Mouse (Mus musculus) cerebellum, postnatal 10 days (tissue): Measurements from ENCODE around the gene Zfp1.
A peak's percentile ranks its signal among the peaks of the same experiment; 100 is the strongest.

Source experiments
- DNase-seq, 2 experiments: peaks; one replicate each; pipeline ENCODE4 v3.0.0; 2021; ENCODE audit warnings: mixed read lengths in 2 of 2

Zfp1 gene

DNA sequence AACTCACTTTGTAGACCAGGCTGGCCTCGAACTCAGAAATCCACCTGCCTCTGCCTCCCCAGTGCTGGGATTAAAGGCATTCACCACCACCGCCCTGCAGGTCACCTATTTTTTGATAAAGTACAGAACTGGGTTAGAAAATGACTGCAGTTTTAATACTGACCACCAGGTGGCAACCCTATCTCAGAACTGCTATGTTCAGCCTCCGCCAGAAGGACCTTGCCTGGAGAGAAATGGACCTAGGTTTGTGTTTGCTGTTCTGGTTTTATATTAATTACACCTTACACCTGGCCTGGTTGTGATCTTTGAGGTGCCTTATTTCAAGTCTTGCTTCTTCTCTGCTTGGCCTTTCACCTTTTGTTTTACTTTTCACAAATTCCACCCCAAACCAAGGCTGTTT, 34.9 kb downstream of the Zfp1 start:
- DNase-seq: peak; percentile 83 to 89

DNA sequence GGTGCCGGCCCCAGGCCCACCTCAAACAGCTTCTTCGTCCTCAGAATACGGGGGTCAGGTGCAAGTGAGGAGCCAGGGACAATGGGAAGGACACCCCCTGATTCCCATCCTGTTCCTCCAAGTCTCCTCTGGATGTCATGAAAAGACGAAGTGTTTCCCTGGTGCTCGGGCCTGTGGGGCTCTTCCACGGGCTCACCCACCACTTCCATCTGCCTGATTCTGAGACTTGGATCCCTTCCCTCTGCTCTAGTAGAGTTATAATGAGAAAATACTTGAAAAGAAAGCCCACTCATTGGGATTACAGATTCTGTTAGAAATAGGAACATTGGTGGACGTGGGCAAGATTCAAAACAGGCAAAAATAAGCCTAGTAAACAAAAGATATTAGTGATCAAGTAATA, 35.6 kb downstream of the Zfp1 start:
- no peak for DNase-seq

DNA sequence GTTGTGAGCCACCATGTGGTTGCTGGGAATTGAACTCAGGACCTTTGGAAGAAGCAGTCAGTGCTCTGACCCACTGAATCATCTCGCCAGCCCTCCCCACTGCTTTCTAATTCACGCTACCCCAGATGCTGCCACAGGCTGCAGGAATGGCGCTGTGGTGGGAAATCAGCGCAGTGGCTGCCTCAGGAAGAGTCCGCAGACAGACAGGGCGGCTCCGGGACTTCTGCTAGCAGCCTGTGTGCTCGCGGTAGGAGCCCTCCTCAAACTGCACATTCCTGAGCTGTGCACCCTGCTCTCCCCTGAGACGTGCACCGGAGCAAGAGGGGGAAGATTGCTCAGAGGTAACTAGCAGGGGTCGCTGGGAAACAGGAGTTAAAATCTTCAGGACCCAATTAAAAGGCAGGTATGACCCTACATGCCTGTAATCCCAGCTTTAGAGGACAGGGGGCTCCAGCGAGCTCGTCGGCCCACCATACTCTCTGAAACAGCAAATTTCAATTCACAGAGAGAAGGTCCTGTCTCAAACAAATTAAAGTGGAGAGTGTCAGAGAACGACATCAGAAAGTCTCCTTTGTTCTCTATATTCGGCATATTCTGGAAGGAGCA, 37.3 kb downstream of the Zfp1 start:
- DNase-seq: peak; percentile 42 to 55

DNA sequence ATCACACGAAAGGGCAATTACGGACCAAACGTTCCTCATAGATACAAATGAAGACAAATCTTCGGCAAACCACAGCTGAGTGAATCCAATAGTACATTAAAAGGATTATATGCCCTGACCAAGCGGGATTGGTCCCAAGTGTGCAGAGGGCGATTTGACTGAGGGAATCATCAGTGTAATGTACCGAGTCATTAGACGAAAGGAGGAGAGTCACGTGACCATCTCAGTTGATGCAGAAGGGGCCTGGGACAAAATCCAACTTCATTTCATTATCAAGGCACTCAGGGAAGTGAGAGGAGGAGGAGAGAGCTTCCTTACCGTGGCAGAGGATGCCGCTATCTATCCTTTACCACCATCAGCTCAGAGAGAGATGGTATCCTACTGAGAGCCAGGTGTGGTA, 38.0 kb downstream of the Zfp1 start:
- peak; percentile 35 to 43 for DNase-seq

GRCm38 (mm10) chr8:111682521-111682920, 39.3 kb downstream of the Zfp1 start:
- no peak for DNase-seq

DNA sequence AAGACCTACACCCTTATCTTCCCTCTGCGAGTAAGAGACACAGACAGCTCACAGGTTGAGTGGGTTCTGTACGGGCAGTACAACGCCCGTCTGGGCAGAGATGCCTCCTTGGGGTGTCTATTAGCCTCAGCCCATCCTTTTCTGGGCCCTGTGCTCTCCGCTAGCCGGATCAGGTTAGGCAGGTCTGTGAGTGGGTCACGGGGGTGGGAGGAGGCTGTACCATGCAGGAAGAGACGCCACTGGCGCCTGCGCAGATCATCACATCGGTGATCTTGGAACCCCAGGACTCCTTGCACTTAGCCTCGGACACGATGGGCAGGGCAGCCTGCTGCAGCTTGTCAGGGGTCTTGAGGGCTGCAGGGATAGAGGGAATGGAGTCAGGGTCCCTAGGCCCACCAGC, 43.7 kb downstream of the Zfp1 start:
- DNase-seq: no peak

GRCm38 (mm10) chr8:111690960-111691445, 47.8 kb downstream of the Zfp1 start, which contains the start of gene Ctrb1:
TSS of gene Ctrb1 (minus strand) at chr8:111691010.
- peak in 1 of 2 experiments; percentile 39 for DNase-seq

DNA sequence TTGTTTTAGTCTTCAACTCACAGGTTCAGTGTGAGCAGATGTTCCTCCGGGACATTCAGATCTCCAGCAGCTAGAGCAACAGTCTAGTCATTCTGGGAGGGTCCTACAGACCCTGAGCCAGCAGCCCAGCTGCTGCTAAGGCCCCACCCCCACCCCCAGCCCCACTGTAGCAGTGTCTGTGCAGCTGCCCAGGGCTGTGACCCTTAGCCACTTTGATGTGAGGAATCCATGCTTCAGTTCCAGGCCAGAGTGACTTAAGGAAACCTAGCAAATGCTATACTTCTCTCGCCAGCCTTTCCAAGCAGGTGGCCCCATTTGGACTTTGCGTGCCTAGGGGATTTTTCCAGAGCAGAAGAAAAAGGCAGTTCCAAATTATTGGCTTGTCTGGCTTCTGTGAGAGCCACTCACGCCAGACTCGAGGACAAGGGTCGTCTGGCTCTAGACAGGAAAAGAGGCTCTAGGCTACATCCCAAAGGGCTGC, 50.1 kb downstream of the Zfp1 start:
- DNase-seq: no peak

DNA sequence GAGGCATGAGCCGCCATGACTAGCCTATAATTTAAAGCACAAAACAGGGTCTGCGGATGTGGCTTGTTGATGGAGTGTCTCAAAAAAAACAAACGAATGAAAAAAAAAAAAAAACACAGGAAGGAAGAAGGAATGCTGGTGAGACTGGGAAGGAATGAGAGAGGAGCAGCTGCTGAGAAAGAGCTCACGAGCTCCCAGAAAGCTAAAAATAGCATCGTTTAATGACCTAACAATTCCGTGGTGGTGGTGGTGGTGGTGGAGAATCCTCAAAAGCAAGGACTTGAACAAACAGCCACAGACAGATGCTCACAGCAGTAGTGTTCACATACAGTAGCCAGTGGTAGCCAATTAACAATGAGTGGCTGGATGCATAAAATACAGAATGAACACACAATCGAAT, 52.2 kb downstream of the Zfp1 start:
- DNase-seq: no peak

- DNase-seq: no peak
Measured at GRCm38 (mm10) chr8:111697655-111698054, 54.5 kb downstream of the Zfp1 start.

GRCm38 (mm10) chr8:111699035-111699434, 55.8 kb downstream of the Zfp1 start:
- no peak for DNase-seq

GRCm38 (mm10) chr8:111700201-111700600, 57.0 kb downstream of the Zfp1 start:
- no peak for DNase-seq

GRCm38 (mm10) chr8:111700740-111701139, 57.5 kb downstream of the Zfp1 start:
- no peak for DNase-seq

DNA sequence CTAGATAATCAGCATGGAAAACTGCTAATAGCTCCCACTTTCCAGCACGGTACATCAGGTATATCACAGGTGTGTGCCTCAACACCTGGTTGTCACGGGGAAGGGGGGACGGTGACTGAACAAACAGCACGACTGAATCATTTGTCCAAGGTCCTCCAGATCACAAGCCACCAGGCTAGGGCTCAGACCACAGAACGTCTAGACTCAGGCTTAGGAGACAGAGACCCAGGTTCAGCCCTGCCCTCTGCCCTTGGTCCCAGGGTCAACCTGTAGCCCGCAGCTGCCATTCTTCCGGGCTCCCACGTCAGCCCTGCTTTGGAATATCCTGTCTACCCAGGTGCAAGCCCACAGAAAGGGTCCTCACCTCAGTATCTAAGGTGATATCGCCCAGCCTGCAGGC, 58.2 kb downstream of the Zfp1 start:
- no peak for DNase-seq

DNA sequence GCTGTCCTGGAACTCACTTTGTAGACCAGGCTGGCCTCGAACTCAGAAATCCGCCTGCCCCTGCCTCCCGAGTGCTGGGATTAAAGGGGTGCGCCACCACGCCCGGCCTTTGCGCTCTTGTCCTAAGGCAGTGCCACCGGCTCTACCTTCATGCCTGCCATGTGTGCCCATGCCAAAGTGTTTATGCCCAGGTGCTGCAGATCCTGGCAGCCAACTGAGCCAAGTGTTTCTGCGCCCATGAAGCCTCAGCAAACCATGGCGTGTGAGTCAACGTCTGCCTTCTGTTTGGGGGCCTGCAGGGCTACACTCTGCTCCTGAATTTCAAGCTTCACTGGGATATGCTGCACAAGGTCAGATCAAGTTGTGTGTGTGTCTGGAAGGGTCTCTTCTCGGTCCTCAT, 61.4 kb downstream of the Zfp1 start:
- peak; percentile 62 to 63 for DNase-seq

DNA sequence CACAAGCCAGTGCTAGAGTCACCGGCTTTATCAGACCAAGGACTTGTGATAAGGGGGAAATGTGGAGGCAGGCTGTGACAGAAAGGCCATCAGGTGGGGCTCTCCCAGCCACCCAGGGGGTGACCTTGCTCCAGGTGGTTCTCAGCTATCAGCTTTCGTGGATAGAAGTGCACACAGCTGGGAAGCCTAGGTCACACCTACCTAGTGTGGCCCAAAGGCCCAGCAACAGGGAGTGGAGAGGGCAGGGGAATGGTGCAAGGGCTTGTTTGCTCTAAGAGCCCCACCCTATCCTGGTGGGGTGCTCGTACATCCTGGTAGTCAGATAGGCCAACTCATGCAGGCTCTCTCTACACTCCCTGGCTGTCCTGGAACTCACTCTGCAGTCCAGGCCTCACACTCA, 62.0 kb downstream of the Zfp1 start:
- no peak for DNase-seq

GRCm38 (mm10) chr8:111705699-111706098, 62.5 kb downstream of the Zfp1 start:
- DNase-seq: no peak

- DNase-seq: no peak
Measured at GRCm38 (mm10) chr8:111708265-111708664, 65.1 kb downstream of the Zfp1 start.

DNA sequence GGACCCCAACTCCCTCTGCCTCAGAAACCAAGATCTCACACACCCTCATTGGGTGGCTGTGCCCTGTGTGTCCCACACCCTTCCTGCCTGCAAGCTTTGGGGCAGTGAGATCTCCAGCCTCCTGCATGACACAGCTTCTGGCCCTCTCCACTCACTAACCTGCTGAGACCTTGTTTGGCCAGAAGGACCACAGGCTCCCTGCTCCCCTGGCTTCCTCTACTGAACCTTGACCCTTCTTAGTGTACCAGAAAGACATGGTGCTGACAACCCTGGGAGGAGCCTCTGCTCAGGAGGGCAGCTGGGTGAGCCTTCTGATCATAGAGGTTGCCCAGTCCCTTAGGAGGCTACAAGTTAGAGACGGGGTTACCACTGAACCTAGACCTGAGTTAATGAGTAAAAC, 66.0 kb downstream of the Zfp1 start:
- no peak for DNase-seq

GRCm38 (mm10) chr8:111710777-111711485, 67.7 kb downstream of the Zfp1 start:
- DNase-seq: peak in 1 of 2 experiments; percentile 67

DNA sequence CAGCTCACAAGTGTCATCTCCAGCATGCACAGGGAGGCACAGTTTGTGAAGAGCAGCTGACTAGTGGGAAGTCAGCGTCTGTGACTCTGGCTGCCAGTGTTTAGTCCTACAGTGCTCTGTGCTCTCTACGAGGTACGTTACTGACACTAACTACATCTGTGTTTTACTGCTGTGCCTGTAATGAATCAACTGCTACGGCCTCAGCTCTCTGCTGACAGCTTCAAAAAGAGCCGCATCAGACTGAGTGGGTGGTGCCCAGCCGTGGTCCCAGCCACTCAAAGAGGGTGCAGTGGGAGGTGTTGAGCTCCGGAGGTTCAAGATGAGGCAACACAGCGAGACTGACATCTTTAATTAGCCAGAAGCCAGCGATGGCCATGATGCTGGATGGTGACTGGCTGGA, 68.9 kb downstream of the Zfp1 start:
- DNase-seq: peak; percentile 25 to 33

- DNase-seq: peak; percentile 92 to 94
Measured at GRCm38 (mm10) chr8:111712588-111712987, 69.4 kb downstream of the Zfp1 start.

GRCm38 (mm10) chr8:111713291-111713690, 70.1 kb downstream of the Zfp1 start:
- peak; percentile 36 to 45 for DNase-seq

DNA sequence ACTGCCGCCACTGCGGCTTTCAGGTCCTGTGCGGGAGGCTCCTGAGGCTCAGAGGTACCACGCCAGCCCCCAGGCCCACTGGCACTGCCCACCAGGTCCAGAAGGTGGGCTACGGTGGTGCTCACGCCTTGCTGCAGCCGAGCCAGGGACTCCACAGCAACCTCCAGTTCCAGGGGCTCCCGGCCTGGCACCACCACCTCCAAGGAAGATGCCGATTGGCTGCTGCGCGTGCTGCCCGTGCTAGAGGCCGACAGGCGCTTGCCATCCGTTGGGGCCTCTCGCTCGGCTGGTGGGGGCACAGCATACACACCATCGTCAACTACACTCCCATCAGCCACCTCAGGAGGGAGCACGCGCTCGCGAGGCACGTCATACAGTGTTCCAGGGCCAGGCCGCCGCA, 70.6 kb downstream of the Zfp1 start:
- peak; percentile 60 for DNase-seq
